Mouse (Mus musculus): ENCODE results near the gene Gm5089.

GRCm38 (mm10) chr14:122468971-122469755 lies 18.2 kb upstream of the Gm5089 start:
- TF ChIP-seq USF1 (IDR thresholded peaks at IDR 0.05; ENCODE audit: low read depth) (no peak), POLR2AphosphoS2 (IDR thresholded peaks at IDR 0.05; ENCODE audit: insufficient read length, low read depth) (no peak), TCF3 (IDR thresholded peaks at IDR 0.05; ENCODE audit: insufficient read length, low read depth) (no peak)
